Mouse (Mus musculus): Measurements from ENCODE around the gene Prpf38b.

- no peak for TF ChIP-seq CTCF (IDR thresholded peaks at IDR 0.05; ENCODE audit: extremely low read depth, insufficient read length, insufficient replicate concordance, low read depth, low read length)
- TF ChIP-seq POLR2A (IDR thresholded peaks at IDR 0.05; ENCODE audit: low read depth, low read length) = no peak
These were observed 48.3 kb upstream of the Prpf38b start for GRCm38 (mm10) chr3:108959680-108960295.
